Comparison of ENCODE assay signal across 18 mouse cellular contexts in genomic region chr6:49943087-49943486, GRCm38 (mm10).
"Had no signal": no experiment of that assay in that cellular context is flagged by ENCODE, and none has a peak within 500 bp of the region (broad histone marks: within the 10 kb centered on the region; RNA-seq: fewer than 3 reads in every experiment).

No protein-coding gene starts in this region.

- H3K36me3 ChIP-seq: kidney, embryonic 15.5 days; limb, embryonic 12.5 days; liver, embryonic 13.5 days; lung, embryonic 15.5 days; midbrain, embryonic 15.5 days; neural tube, embryonic 12.5 days; stomach, embryonic 15.5 days had no signal

- H3K27ac ChIP-seq: kidney, embryonic 15.5 days; limb, embryonic 12.5 days; liver, embryonic 13.5 days; lung, embryonic 15.5 days; macrophage; midbrain, embryonic 15.5 days; neural tube, embryonic 12.5 days; stomach, embryonic 15.5 days had no signal

- H3K9ac ChIP-seq: kidney, embryonic 15.5 days; limb, embryonic 12.5 days; liver, embryonic 13.5 days; liver, postnatal 0 days; lung, embryonic 15.5 days; midbrain, embryonic 15.5 days; neural tube, embryonic 12.5 days; stomach, embryonic 15.5 days had no signal

- H3K9me3 ChIP-seq: kidney, embryonic 15.5 days; limb, embryonic 12.5 days; liver, embryonic 13.5 days; lung, embryonic 15.5 days; megakaryocyte, embryonic 14.5 days; midbrain, embryonic 15.5 days; neural tube, embryonic 12.5 days; stomach, embryonic 15.5 days had no signal

- H3K4me3 ChIP-seq: kidney, embryonic 15.5 days; limb, embryonic 12.5 days; liver, embryonic 13.5 days; lung, embryonic 15.5 days; megakaryocyte, embryonic 14.5 days; midbrain, embryonic 15.5 days; neural tube, embryonic 12.5 days; stomach, embryonic 15.5 days had no signal

- H3K27me3 ChIP-seq: kidney, embryonic 15.5 days; limb, embryonic 12.5 days; liver, embryonic 13.5 days; lung, embryonic 15.5 days; midbrain, embryonic 15.5 days; neural tube, embryonic 12.5 days; stomach, embryonic 15.5 days had no signal

- H3K4me1 ChIP-seq: kidney, embryonic 15.5 days; limb, embryonic 12.5 days; liver, embryonic 13.5 days; lung, embryonic 15.5 days; megakaryocyte, embryonic 14.5 days; midbrain, embryonic 15.5 days; neural tube, embryonic 12.5 days; stomach, embryonic 15.5 days had no signal

- ATAC-seq: liver, postnatal 0 days; midbrain, embryonic 15.5 days had no signal

- H3K4me2 ChIP-seq: kidney, embryonic 15.5 days; limb, embryonic 12.5 days; liver, embryonic 13.5 days; lung, embryonic 15.5 days; midbrain, embryonic 11.5 days; midbrain, embryonic 15.5 days; neural tube, embryonic 12.5 days; stomach, embryonic 15.5 days had no signal

- DNase-seq: kidney, postnatal 14 days; liver; liver, embryonic 13.5 days; liver, postnatal 0 days; lung, postnatal 14 days; retina, postnatal 1 day; right cerebral cortex, postnatal 14 days; thymus, adult 2 months; thymus, postnatal 25 days had no signal
